Mouse (Mus musculus) left cerebral cortex, adult 2 months (tissue): ENCODE results near the gene C8a. TPM values are rescaled to one million over a fixed set of nuclear protein-coding genes. Genes with fewer than 3 reads are reported as not detected.

Experiments used
- DNase-seq, 2 experiments: peaks; one replicate each; pipeline ENCODE4 v3.0.0; 2021 to 2022; ENCODE audit warnings: low spot score in 2 of 2, mixed read lengths in 1 of 2; ENCODE audit errors: extremely low spot score in 1 of 2
- H3K27ac ChIP-seq: fragments of 200-600 bp; 2 replicates; pipeline ENCODE4 v1.8.1; 2022
- H3K4me3 ChIP-seq: fragments of 200-600 bp; 2 replicates; pipeline ENCODE4 v1.8.1; 2022
- CTCF ChIP-seq: fragments of 200-600 bp; IDR thresholded peaks from 2 replicates; pipeline ENCODE4 v1.8.1; 2022; ENCODE audit warnings: antibody characterized with exemption, mild to moderate bottlenecking, moderate library complexity
- intact Hi-C: fragments of 180-260 bp; cut with DNase I; formaldehyde crosslinking; loops from one replicate; pipeline ENCODE4 v1.15.1; 2025
- total RNA-seq, 2 experiments: library from RNA; stranded (reverse); gene quantifications; 2 replicates each; pipeline ENCODE4 v1.2.3; 2021

C8a gene
- total RNA-seq, 2 experiments from 2014 or later, result not detected

- H3K27ac ChIP-seq, result no peak overlapping the region
- H3K4me3 ChIP-seq, result no peak overlapping the region
- DNase-seq, result no peak
- TF ChIP-seq CTCF, result no peak
- intact Hi-C loops, result loop anchor here (5.0 kb wide), 1 partner anchor 96 kb away; no protein-coding TSS in a partner anchor
Measured at GRCm38 (mm10) chr4:104888499-104889262, 12.5 kb upstream of the C8a start.

GRCm38 (mm10) chr4:104887486-104887885 lies 11.3 kb upstream of the C8a start:
- no peak for DNase-seq
- TF ChIP-seq CTCF, result no peak
- Histone ChIP-seq H3K27ac (no peak overlapping the region), H3K4me3 (no peak overlapping the region)
- intact Hi-C loops, result loop anchor here (5.0 kb wide), 1 partner anchor 95 kb away; no protein-coding TSS in a partner anchor

GRCm38 (mm10) chr4:104875832-104876231 lies 366 bp downstream of the C8a start:
- no peak for DNase-seq
- H3K27ac ChIP-seq, result no peak overlapping the region
- no peak; the same call in 1 of the 2 replicates for TF ChIP-seq CTCF
- intact Hi-C loops, result no loop called here
- no peak overlapping the region for H3K4me3 ChIP-seq

GRCm38 (mm10) chr4:104870196-104870595 lies 6.0 kb downstream of the C8a start:
- intact Hi-C loops, result no loop called here
- H3K4me3 ChIP-seq, result no peak overlapping the region
- TF ChIP-seq CTCF, result no peak
- DNase-seq, result no peak
- H3K27ac ChIP-seq, result no peak overlapping the region

GRCm38 (mm10) chr4:104869581-104869980 lies 6.6 kb downstream of the C8a start:
- Histone ChIP-seq H3K27ac (no peak overlapping the region), H3K4me3 (no peak overlapping the region)
- TF ChIP-seq CTCF, result no peak
- intact Hi-C loops, result no loop called here
- no peak for DNase-seq

- intact Hi-C loops, result no loop called here
- DNase-seq, result no peak
- TF ChIP-seq CTCF, result no peak
- Histone ChIP-seq H3K4me3 (no peak overlapping the region), H3K27ac (no peak overlapping the region)
Measured at GRCm38 (mm10) chr4:104864397-104864796, 11.8 kb downstream of the C8a start.

GRCm38 (mm10) chr4:104861241-104861640 lies 15.0 kb downstream of the C8a start:
- Histone ChIP-seq H3K27ac (no peak overlapping the region), H3K4me3 (no peak overlapping the region)
- intact Hi-C loops, result no loop called here
- DNase-seq, result no peak
- TF ChIP-seq CTCF, result no peak

- no peak overlapping the region for H3K4me3 ChIP-seq
- no peak overlapping the region for H3K27ac ChIP-seq
- no peak for DNase-seq
- no peak for TF ChIP-seq CTCF
- intact Hi-C loops, result no loop called here
Measured at GRCm38 (mm10) chr4:104857823-104858222, 18.4 kb downstream of the C8a start.

- DNase-seq, result no peak
- Histone ChIP-seq H3K27ac (no peak within 1 kb of the TSS), H3K4me3 (no peak within 1 kb of the TSS)
- no peak for TF ChIP-seq CTCF
- intact Hi-C loops, result no loop called here
Measured at GRCm38 (mm10) chr4:104857029-104857428, 19.2 kb downstream of the C8a start, which contains the start of gene Gm17662. Gene Gm17662 (plus strand): TSS chr4:104857329.

- no peak for DNase-seq
- intact Hi-C loops, result no loop called here
- TF ChIP-seq CTCF, result no peak
- Histone ChIP-seq H3K4me3 (no peak overlapping the region), H3K27ac (no peak overlapping the region)
Measured at GRCm38 (mm10) chr4:104855216-104855615, 21.0 kb downstream of the C8a start.

- no peak for DNase-seq
- H3K27ac ChIP-seq, result no peak overlapping the region
- intact Hi-C loops, result no loop called here
- no peak overlapping the region for H3K4me3 ChIP-seq
- no peak for TF ChIP-seq CTCF
Measured at GRCm38 (mm10) chr4:104843546-104843945, 32.7 kb downstream of the C8a start.

GRCm38 (mm10) chr4:104842204-104842603 lies 34.0 kb downstream of the C8a start:
- no peak for TF ChIP-seq CTCF

GRCm38 (mm10) chr4:104838342-104838741 lies 37.9 kb downstream of the C8a start:
- no peak for TF ChIP-seq CTCF
- DNase-seq, result no peak
- Histone ChIP-seq H3K27ac (no peak overlapping the region), H3K4me3 (no peak overlapping the region)
- intact Hi-C loops, result no loop called here

More at GRCm38 (mm10) chr4:104842204-104842603, 34.0 kb downstream of the C8a start:
- Histone ChIP-seq H3K4me3 (no peak overlapping the region), H3K27ac (no peak overlapping the region)
- no peak for DNase-seq
- intact Hi-C loops, result no loop called here
